Mouse (Mus musculus): ENCODE results near the gene Crtac1.

DNA sequence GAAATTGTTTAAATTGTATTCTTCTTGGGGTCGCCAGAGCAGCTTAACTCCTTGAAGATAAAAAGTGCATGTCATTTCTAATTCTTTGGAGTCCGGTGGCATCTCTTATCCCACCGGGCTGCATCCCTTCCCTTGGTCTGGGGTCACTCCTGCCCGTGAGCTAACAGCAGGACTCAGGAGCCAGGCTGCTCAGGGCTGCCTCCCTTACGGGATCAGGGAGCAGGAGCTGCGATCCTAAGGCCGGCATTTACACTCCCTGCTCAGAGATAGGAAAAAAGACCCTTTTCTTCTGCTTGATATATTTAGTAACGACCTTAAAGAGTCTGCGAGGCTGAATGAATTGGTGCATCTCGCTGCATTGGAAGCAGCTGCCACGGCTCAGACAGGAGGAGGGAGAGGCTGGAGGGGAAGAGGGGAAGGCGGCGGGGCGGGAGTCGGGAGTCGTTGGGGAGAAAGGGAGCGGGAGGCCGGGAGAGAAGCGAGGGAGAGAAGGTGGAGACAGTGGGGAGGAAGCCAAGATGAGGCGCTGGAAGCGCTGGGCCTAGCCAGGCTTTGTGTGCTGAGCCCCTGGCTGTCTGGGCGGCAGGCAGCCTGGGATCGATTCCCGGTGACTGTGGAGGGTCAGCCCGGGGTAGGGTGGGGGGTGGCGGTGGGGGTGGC, 51.1 kb downstream of the Crtac1 start:
- no peak for TF ChIP-seq POLR2A (IDR thresholded peaks at IDR 0.05; ENCODE audit: low read depth, low read length)
- TF ChIP-seq CTCF (IDR thresholded peaks at IDR 0.05; ENCODE audit: extremely low read depth, insufficient read length, insufficient replicate concordance, low read depth, low read length) = no peak
